Mouse (Mus musculus) midbrain, embryonic 11.5 days (tissue): ENCODE measurements around the gene Sh3rf3. TPM values are rescaled to one million over a fixed set of nuclear protein-coding genes. Genes with fewer than 3 reads are reported as not detected.
A peak's percentile ranks its signal among the peaks of the same experiment; 100 is the strongest.
"Not testable (repeated sequence)": the region's sequence is repeated elsewhere in the genome, so short reads cannot be mapped to it uniquely, and the experiment has no call there.

Source experiments
- ATAC-seq: fragments of 200-750 bp; cut with Nextera tagmentation; 2 replicates; pipeline ENCODE4 v1.8.0; 2017; ENCODE audit warnings: moderate TSS enrichment, moderate library complexity; ENCODE audit not compliant: low FRiP score
- DNase-seq: peaks from one replicate; pipeline ENCODE4 v3.0.0; 2015; ENCODE audit warnings: low spot score; ENCODE audit errors: missing footprints
- H3K27ac ChIP-seq: fragments of 300-500 bp; sonication (generic); 2 replicates; pipeline ENCODE4 v1.5.1; 2014; ENCODE audit warnings: low read depth, low read length
- H3K27me3 ChIP-seq: fragments of 300-500 bp; sonication (generic); 2 replicates; pipeline ENCODE4 v1.6.1; 2014; ENCODE audit warnings: mild to moderate bottlenecking, low read length, moderate library complexity, mixed read lengths; ENCODE audit not compliant: control insufficient read depth, insufficient read depth
- H3K36me3 ChIP-seq: fragments of 300-500 bp; sonication (generic); 2 replicates; pipeline ENCODE4 v1.6.1; 2014; ENCODE audit warnings: mild to moderate bottlenecking, low read length, moderate library complexity, mixed read lengths; ENCODE audit not compliant: control insufficient read depth, insufficient read depth
- H3K4me1 ChIP-seq: fragments of 300-500 bp; sonication (generic); 2 replicates; pipeline ENCODE4 v1.6.1; 2014; ENCODE audit warnings: low read length; ENCODE audit not compliant: control insufficient read depth, insufficient read depth
- H3K4me2 ChIP-seq: fragments of 300-500 bp; sonication (generic); 2 replicates; pipeline ENCODE4 v1.6.1; 2014; ENCODE audit warnings: mild to moderate bottlenecking, moderate library complexity
- H3K4me3 ChIP-seq: fragments of 300-500 bp; sonication (generic); 2 replicates; pipeline ENCODE4 v1.5.1; 2014; ENCODE audit warnings: low read depth, low read length
- H3K9ac ChIP-seq: fragments of 300-500 bp; sonication (generic); 2 replicates; pipeline ENCODE4 v1.6.1; 2014; ENCODE audit warnings: low read length
- H3K9me3 ChIP-seq: fragments of 300-500 bp; sonication (generic); 2 replicates; pipeline ENCODE4 v1.6.1; 2016; ENCODE audit warnings: low read length; ENCODE audit not compliant: control insufficient read depth
- WGBS: fragments of 180-500 bp; shearing (Covaris S2); extraction: QIAGEN DNeasy Blood & Tissue Kit; methylation state at CpG from one replicate; pipeline ENCODE4 v1.1.7; 2014; 5-methylcytosine and 5-hydroxymethylcytosine counted together
- polyA plus RNA-seq: library from polyadenylated mRNA; unstranded; fragments of >200 nt; fragmentation: Nextera tagmentation; extraction: Ambion mirVana; gene quantifications from 2 replicates; pipeline ENCODE4 v1.2.1, GENCODE M21; 2014

Sh3rf3 gene
- polyA plus RNA-seq, 1 experiment from 2014 or later = 0.51 TPM

DNA sequence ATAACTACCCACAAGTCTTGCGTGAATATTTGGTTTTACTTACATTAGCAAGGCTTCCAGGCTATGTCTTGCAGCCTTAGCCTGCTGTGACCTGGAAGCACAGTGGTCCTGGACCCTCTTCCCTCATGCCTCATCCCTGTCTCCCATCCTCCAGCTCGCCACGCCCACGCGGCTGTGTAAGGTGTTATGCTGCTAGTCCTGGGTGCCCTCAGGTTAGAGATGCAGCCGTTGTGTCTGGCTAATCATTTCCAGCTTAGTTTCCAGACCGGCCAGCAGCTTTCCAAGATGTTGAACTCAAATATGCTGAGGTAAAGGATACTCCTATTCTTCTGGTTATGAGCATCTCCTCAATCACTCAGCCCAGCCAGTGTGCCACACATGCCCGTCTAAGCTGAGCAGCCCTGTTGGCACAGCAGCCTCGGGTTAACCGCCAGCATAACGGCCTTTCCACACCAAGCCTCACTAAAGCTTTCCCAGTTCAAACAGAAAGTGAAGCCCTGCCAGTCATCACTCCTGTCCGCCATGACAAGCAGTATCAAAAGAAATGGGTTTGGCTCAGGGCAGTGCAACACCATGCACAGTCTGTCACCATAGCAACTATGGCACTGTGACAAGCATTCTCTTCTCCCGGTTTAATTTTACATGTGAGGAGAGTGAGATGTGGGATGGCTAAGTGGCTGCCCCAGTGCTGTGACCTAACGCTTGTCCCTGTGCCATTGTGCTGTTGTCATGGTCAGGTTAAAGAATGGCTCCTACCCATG is 276.9 kb downstream of the Sh3rf3 start:
- 64% methylated on average over 14 of the region's 14 CpGs for WGBS
- Histone ChIP-seq H3K36me3 (no peaks in the 10 kb centered on the region), H3K9ac (no peak overlapping the region), H3K4me3 (no peak overlapping the region), H3K4me1 (peaks cover 12% of the 10 kb centered on the region), H3K4me2 (no peak overlapping the region; the same call in 1 of the 2 replicates), H3K9me3 (no peaks in the 10 kb centered on the region), H3K27me3 (no peaks in the 10 kb centered on the region), H3K27ac (no peak overlapping the region; the same call in 1 of the 2 replicates)
- ATAC-seq = peak; percentile 95
- DNase-seq = peak; percentile 87

DNA sequence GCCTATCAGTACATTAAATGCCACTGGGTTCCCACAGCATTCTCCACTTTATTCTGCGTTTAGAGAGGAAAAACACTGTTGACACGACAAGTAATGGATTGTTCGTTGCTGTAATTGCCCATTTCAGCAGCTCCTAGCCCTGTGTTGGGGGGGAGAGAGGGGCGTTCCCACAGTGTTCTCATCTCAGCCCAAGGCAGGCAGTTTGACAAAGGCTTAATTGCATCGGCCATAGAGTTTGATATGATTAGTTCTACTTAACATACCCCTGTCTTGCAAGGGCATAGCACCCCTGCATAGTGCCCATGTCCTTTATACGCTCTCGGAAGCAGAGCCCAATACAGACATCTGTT is 277.4 kb downstream of the Sh3rf3 start:
- DNase-seq (no peak), ATAC-seq (peak; percentile 77; the same call in 1 of the 2 replicates)
- Histone ChIP-seq H3K4me1 (peaks cover 12% of the 10 kb centered on the region), H3K27me3 (no peaks in the 10 kb centered on the region), H3K27ac (no peak overlapping the region), H3K36me3 (no peaks in the 10 kb centered on the region), H3K9me3 (no peaks in the 10 kb centered on the region), H3K4me2 (no peak overlapping the region), H3K4me3 (no peak overlapping the region), H3K9ac (no peak overlapping the region)
- WGBS = 38% methylated on average over 7 of the region's 7 CpGs

DNA sequence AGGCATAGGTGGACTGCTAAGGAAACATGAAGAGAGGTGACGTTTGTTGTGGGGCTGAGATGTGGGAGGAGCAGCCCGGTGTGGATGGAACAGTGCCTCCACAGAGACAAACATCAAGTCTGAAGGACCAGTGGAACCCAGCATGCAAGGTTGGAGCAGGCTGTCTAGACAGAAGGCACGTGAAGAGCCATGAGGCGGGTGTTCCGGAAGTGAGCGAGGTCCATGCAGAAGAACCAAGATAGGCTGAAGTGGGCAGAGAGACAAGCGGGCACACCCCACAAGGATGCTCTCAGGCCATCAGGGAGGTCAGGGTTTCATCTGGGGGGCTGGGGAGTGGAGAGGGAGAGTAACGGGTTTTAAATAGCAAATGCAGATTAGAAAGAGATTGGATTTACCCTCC is 278.4 kb downstream of the Sh3rf3 start:
- H3K4me1 ChIP-seq = peaks cover 12% of the 10 kb centered on the region
- H3K4me3 ChIP-seq = no peak overlapping the region
- DNase-seq (no peak), ATAC-seq (no peak)
- H3K9ac ChIP-seq = no peak overlapping the region
- 91% methylated on average over 8 of the region's 8 CpGs for WGBS
- H3K9me3 ChIP-seq = no peaks in the 10 kb centered on the region
- no peaks in the 10 kb centered on the region for H3K36me3 ChIP-seq
- H3K4me2 ChIP-seq = no peak overlapping the region
- no peaks in the 10 kb centered on the region for H3K27me3 ChIP-seq
- H3K27ac ChIP-seq = no peak overlapping the region

DNA sequence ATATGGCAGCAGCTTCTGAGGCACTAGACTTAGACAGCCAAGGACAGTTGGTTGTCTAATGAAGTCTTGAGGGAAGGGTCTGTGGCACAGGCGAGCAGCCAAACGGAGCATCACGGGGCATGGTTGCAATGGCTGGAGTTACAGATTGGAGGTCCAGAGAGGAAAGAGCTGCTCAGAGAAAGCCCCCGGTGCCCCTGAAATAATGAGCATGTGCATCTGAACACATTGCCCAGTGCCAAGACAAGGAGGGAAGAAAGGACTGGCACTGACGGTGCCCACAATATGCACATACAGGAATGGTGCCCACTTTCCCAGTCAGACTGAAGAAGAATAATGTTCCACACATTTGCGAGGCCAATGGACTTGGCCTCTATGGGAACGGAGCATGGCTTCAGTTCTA is 278.8 kb downstream of the Sh3rf3 start:
- H3K27ac ChIP-seq = no peak overlapping the region

DNA sequence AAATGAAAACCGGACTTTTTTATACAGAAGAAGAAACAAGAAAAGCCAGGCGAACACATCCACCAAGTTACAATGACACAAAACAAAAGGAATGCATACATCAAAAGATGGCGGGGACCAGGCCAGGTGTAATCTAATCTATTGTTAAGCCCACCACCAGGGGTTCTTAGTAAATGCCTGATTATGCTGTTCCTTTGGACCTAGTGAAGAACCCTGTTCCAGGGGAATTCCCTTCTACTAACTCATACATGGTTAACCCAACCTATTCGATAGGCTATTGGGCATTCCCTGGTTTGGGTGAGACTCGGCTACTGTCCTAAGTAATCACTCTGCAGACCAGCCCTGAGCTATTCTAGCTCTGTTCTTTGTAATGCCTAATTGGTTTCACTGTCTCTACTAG is 289.9 kb downstream of the Sh3rf3 start:
- not testable (repeated sequence) for ATAC-seq, H3K36me3 ChIP-seq, DNase-seq, H3K4me2 ChIP-seq, H3K4me1 ChIP-seq, H3K4me3 ChIP-seq, H3K27ac ChIP-seq, H3K27me3 ChIP-seq, H3K9ac ChIP-seq, H3K9me3 ChIP-seq
- WGBS = 94% methylated on average over 5 of the region's 5 CpGs

More for the DNA sequence above, 278.8 kb downstream of the Sh3rf3 start:
- Histone ChIP-seq H3K9ac (no peak overlapping the region), H3K9me3 (no peaks in the 10 kb centered on the region), H3K4me1 (peaks cover 12% of the 10 kb centered on the region), H3K36me3 (no peaks in the 10 kb centered on the region), H3K4me2 (no peak overlapping the region), H3K27me3 (no peaks in the 10 kb centered on the region), H3K4me3 (no peak overlapping the region)
- DNase-seq (no peak), ATAC-seq (no peak)
- 92% methylated on average over 7 of the region's 7 CpGs for whole genome bisulfite sequencing

DNA sequence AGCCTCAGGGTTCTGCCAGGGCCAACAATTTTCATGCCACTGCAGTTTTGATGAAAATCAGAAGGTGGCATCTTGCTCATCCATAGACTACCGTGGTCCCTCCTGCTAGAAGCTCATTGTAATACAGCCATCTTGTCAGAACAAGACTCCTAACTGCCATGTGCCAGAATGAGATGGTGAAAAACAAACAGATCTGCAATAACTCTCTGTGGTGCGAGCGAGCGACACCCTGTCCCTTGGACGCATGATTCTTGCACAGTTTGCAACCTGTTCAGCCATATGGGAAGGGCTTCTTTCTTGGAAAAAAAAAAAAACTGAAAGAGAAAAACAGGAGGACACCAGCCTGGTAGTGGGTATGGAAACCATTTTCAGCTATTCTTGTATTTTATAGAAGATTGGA is 291.5 kb downstream of the Sh3rf3 start:
- H3K27ac ChIP-seq = no peak overlapping the region
- DNase-seq (no peak), ATAC-seq (no peak)
- no peak overlapping the region for H3K4me3 ChIP-seq
- H3K9ac ChIP-seq = no peak overlapping the region
- 91% methylated on average over 5 of the region's 5 CpGs for WGBS
- H3K9me3 ChIP-seq = no peaks in the 10 kb centered on the region
- H3K27me3 ChIP-seq = no peaks in the 10 kb centered on the region
- H3K4me1 ChIP-seq = no peaks in the 10 kb centered on the region
- H3K4me2 ChIP-seq = no peak overlapping the region
- H3K36me3 ChIP-seq = no peaks in the 10 kb centered on the region

DNA sequence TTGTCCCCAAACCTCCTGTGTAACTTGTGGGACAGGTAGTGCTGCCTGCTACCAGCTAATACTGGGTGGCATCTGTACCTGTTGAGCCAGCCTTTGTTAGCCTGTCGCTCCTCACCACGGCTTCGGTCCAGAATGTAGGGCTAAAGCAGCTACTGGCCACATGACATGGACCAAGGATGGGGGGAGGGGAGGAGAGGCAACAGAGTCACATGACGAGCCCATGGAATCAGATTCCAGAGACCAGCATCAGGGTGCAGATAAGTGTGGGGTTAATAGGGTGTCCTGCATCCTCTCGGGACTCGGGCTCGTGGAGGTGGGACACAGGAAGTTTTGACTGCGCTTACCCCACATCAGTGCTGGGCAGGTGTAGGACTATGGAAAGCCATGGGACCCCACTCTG is 292.7 kb downstream of the Sh3rf3 start:
- DNase-seq (no peak), ATAC-seq (no peak)
- WGBS = 85% methylated on average over 8 of the region's 8 CpGs
- H3K27ac ChIP-seq = no peak overlapping the region
- no peaks in the 10 kb centered on the region for H3K36me3 ChIP-seq
- no peaks in the 10 kb centered on the region for H3K27me3 ChIP-seq
- H3K4me2 ChIP-seq = no peak overlapping the region
- H3K9ac ChIP-seq = no peak overlapping the region
- no peaks in the 10 kb centered on the region for H3K9me3 ChIP-seq
- H3K4me1 ChIP-seq = no peaks in the 10 kb centered on the region
- H3K4me3 ChIP-seq = no peak overlapping the region

DNA sequence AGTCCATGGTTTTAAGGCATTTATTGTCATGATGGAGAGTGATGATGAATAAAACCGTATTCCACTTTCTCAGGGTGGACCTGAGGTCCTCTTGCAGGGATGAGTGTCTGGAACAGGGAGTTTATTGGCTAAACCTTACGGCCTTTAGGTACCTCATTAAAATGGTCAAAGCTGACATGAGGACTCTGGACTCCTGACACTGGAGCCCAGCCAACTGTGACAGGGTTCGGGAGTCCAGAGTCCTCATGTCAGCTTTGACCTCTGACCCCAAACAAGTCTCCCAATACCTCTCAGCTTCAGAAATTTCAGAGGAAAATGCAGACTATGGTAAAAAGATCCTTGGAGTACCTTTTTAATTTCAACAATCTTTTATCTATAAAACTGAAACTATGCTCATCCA is 293.5 kb downstream of the Sh3rf3 start:
- no peaks in the 10 kb centered on the region for H3K4me1 ChIP-seq
- H3K4me3 ChIP-seq = no peak overlapping the region
- no peaks in the 10 kb centered on the region for H3K27me3 ChIP-seq
- 67% methylated on average over 3 of the region's 3 CpGs for WGBS
- no peak for DNase-seq
- no peak for ATAC-seq
- no peak overlapping the region for H3K9ac ChIP-seq
- H3K36me3 ChIP-seq = no peaks in the 10 kb centered on the region
- no peak overlapping the region for H3K27ac ChIP-seq
- no peaks in the 10 kb centered on the region for H3K9me3 ChIP-seq
- H3K4me2 ChIP-seq = no peak overlapping the region

DNA sequence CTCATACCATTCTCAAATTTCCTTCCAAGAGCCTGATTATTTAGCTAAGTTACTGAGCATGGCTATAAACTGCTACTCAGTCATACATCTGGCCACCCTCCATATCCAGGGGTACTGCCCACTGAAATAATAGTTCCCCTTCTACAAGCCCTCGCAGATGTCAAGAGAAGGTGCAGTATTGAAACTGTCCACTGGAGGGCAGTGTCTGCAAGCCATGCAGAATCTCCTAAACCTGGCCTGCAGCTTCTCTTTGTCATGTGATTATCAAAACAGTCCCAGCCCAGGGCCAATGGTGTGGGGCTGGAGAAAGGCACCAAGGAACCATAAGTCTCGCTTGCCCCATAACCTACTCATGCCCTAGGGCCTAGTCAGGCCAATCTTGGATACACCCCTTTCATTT is 295.9 kb downstream of the Sh3rf3 start:
- H3K4me2 ChIP-seq = no peak overlapping the region
- H3K9ac ChIP-seq = no peak overlapping the region
- ATAC-seq (0 out of 2 replicates have a peak, but pooled peaks have one; percentile 16), DNase-seq (peak; percentile 95)
- H3K4me1 ChIP-seq = no peaks in the 10 kb centered on the region
- no peak overlapping the region for H3K4me3 ChIP-seq
- H3K27me3 ChIP-seq = no peaks in the 10 kb centered on the region
- H3K27ac ChIP-seq = no peak overlapping the region
- WGBS = 38% methylated on average over 2 of the region's 2 CpGs
- H3K9me3 ChIP-seq = no peaks in the 10 kb centered on the region
- no peaks in the 10 kb centered on the region for H3K36me3 ChIP-seq
